Mouse (Mus musculus) forebrain, postnatal 0 days (tissue): ENCODE data around the gene Mettl7a1. TPM values are rescaled to one million over a fixed set of nuclear protein-coding genes. Genes with fewer than 3 reads are reported as not detected.
A peak's percentile ranks its signal among the peaks of the same experiment; 100 is the strongest.
"Not testable (repeated sequence)": the region's sequence is repeated elsewhere in the genome, so short reads cannot be mapped to it uniquely, and the experiment has no call there.

Source experiments
- ATAC-seq: fragments of 200-750 bp; cut with Nextera tagmentation; 2 replicates; pipeline ENCODE4 v1.8.0; 2017; ENCODE audit warnings: mild to moderate bottlenecking, moderate library complexity
- DNase-seq: peaks from one replicate; pipeline ENCODE4 v3.0.0-alpha.2; 2015
- H3K27ac ChIP-seq: fragments of 300-500 bp; sonication (generic); 2 replicates; pipeline ENCODE4 v1.5.1; 2014; ENCODE audit warnings: low read depth, mild to moderate bottlenecking, antibody characterized with exemption, low read length, moderate library complexity, mixed read lengths
- H3K27me3 ChIP-seq: fragments of 300-500 bp; sonication (generic); 2 replicates; pipeline ENCODE4 v1.6.1; 2014; ENCODE audit warnings: mild to moderate bottlenecking, low read length, mixed read lengths; ENCODE audit not compliant: insufficient read depth
- H3K36me3 ChIP-seq: fragments of 300-500 bp; sonication (generic); 2 replicates; pipeline ENCODE4 v1.6.1; 2014; ENCODE audit warnings: mild to moderate bottlenecking, moderate library complexity; ENCODE audit not compliant: insufficient read depth
- H3K4me1 ChIP-seq: fragments of 300-500 bp; sonication (generic); 2 replicates; pipeline ENCODE4 v1.6.1; 2014; ENCODE audit warnings: antibody characterized with exemption; ENCODE audit not compliant: insufficient read depth
- H3K4me2 ChIP-seq: fragments of 300-500 bp; sonication (generic); 2 replicates; pipeline ENCODE4 v1.6.1; 2014; ENCODE audit warnings: low read depth, mild to moderate bottlenecking, moderate library complexity
- H3K4me3 ChIP-seq: fragments of 300-500 bp; sonication (generic); 2 replicates; pipeline ENCODE4 v1.5.1; 2014; ENCODE audit warnings: low read depth, low read length, mixed read lengths
- H3K9ac ChIP-seq: fragments of 300-500 bp; sonication (generic); 2 replicates; pipeline ENCODE4 v1.6.1; 2014; ENCODE audit warnings: mild to moderate bottlenecking
- H3K9me3 ChIP-seq: fragments of 300-500 bp; sonication (generic); 2 replicates; pipeline ENCODE4 v1.6.1; 2016; ENCODE audit warnings: low read length
- CTCF ChIP-seq: sonication (generic); IDR thresholded peaks from 2 replicates; pipeline ENCODE4 v1.5.1; 2016; ENCODE audit warnings: antibody characterized with exemption, control low read depth, low read depth
- WGBS: fragments of 180-500 bp; shearing (Covaris S2); extraction: QIAGEN DNeasy Blood & Tissue Kit; methylation state at CpG from one replicate; pipeline ENCODE4 v1.1.7; 2014; 5-methylcytosine and 5-hydroxymethylcytosine counted together
- polyA plus RNA-seq: library from polyadenylated mRNA; unstranded; fragments of >200 nt; fragmentation: Nextera tagmentation; extraction: Ambion mirVana; gene quantifications from 2 replicates; pipeline ENCODE4 v1.2.1, GENCODE M21; 2015
- total RNA-seq: library from RNA; depleted of rRNA; stranded (reverse); fragments of >200 nt; gene quantifications from 2 replicates; pipeline ENCODE4 v1.2.3, GENCODE M21; 2014

The Mettl7a1 gene
- total and polyA plus RNA-seq, 2 experiments from 2014 or later, result 2.3 to 13.5 TPM

DNA sequence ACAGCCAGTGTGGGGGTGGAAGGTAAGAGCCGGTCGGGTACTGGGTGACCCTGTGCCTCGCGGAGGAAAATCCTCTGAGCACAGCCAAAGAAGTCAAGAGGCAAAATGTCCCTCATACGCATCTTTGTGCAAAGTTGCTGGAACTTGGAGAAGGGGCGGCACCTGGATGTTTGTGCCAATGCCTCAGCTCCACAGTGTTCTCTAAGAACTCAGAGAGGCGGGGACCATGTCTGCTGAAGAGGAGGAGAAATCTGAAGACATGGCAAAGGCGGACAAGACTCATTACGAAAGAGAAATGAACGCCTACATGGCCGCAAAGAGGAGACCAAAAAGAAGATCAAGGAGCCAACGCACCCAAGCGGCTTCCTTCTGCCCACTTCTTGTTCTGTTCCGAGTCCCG is 2.4 kb upstream of the Mettl7a1 start:
- ATAC-seq (no peak), DNase-seq (no peak)
- no peak overlapping the region for H3K4me3 ChIP-seq
- H3K4me1 ChIP-seq, result no peaks in the 10 kb centered on the region
- H3K9ac ChIP-seq, result no peak overlapping the region
- no peak for TF ChIP-seq CTCF
- 72% methylated on average over 15 of the region's 15 CpGs for WGBS
- H3K4me2 ChIP-seq, result no peak overlapping the region
- H3K9me3 ChIP-seq, result no peaks in the 10 kb centered on the region
- no peaks in the 10 kb centered on the region for H3K27me3 ChIP-seq
- no peaks in the 10 kb centered on the region for H3K36me3 ChIP-seq
- H3K27ac ChIP-seq, result no peak overlapping the region

DNA sequence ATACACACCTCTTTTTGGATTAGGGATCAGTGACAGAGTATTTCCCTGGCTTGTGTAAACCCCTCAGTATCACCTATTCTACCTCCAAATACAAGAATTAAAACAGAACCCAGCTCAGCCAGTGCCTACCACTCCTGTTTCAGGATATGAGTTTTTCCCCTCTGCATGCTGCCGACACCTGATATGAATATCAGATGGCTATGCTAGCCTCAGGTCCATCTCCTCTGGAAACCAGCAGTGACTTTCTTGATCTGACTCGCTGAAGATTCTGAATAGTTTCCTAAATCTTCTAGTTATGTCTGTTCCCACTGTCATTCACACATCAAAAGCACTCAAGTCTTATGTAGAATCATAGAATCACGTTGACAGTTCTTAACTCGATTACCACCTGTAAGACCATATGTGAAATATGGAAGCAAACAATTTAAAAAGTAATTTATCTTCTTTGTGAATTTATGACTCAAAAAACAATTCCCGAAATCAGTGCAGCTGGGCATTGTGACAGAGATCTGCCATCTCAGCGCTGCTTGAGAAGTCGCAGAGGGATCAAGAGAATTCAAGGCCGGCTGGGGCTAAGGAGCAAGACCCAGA is 417 bp upstream of the Mettl7a1 start:
- Histone ChIP-seq H3K4me1 (no peaks in the 10 kb centered on the region), H3K9ac (peak overlapping the region; percentile 72; the same call in 1 of the 2 replicates), H3K4me3 (peak overlapping the region; percentile 52), H3K9me3 (no peaks in the 10 kb centered on the region), H3K36me3 (no peaks in the 10 kb centered on the region), H3K27me3 (no peaks in the 10 kb centered on the region), H3K4me2 (peak overlapping the region; percentile 87), H3K27ac (no peak overlapping the region)
- ATAC-seq (no peak), DNase-seq (no peak)
- 39% methylated on average over 8 of the region's 8 CpGs for WGBS
- TF ChIP-seq CTCF, result no peak

GRCm38 (mm10) chr15:100306201-100306600 is 2.3 kb downstream of the Mettl7a1 start:
- Histone ChIP-seq H3K9me3 (no peaks in the 10 kb centered on the region), H3K4me3 (no peak overlapping the region), H3K4me1 (no peaks in the 10 kb centered on the region), H3K9ac (no peak overlapping the region), H3K27me3 (no peaks in the 10 kb centered on the region), H3K4me2 (no peak overlapping the region), H3K36me3 (no peaks in the 10 kb centered on the region), H3K27ac (no peak overlapping the region)
- DNase-seq (no peak), ATAC-seq (no peak)
- TF ChIP-seq CTCF, result no peak
- 83% methylated on average over 2 of the region's 2 CpGs for WGBS

DNA sequence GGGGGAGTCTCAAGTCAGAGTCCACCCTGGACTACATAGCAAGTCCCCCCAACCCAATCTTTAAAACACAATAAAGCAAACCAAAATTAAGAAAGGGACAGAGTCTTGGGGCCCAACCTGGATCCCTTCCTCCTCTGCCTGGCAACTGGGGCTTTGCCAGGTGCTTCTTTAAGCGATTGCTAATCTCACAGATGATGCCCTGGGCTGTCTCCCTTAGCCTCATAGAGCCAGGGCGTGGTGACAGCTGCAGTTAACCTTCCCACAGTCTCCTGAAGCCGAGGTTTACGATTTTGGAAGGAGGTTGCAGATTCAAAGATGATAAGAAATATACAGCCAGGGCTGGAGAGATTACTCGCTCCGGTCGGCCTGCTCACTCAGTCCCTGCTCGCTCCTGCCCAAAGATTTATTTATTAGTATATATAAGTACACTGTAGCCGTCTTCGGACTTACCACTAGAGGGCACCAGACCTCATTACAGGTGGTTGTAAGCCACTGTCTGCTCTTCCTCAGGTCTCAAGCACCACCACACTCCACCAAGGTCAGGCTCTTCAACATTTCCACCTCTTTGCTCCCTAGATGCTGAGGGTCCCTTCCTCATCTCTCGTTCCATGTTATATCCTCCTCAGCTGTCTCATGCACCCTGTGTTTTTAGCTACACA is 3.6 kb downstream of the Mettl7a1 start:
- not testable (repeated sequence) for ATAC-seq, H3K9me3 ChIP-seq, H3K27ac ChIP-seq, H3K27me3 ChIP-seq, H3K9ac ChIP-seq, H3K4me2 ChIP-seq, H3K36me3 ChIP-seq, H3K4me1 ChIP-seq, H3K4me3 ChIP-seq
- WGBS, result 50% methylated on average over 11 of the region's 11 CpGs
- DNase-seq, result peak; percentile 26
- peak; percentile 58 for TF ChIP-seq CTCF

- no peak overlapping the region for H3K4me3 ChIP-seq
- ATAC-seq (no peak), DNase-seq (no peak)
- H3K9me3 ChIP-seq, result no peaks in the 10 kb centered on the region
- H3K9ac ChIP-seq, result no peak overlapping the region
- no peaks in the 10 kb centered on the region for H3K4me1 ChIP-seq
- H3K36me3 ChIP-seq, result no peaks in the 10 kb centered on the region
- no peaks in the 10 kb centered on the region for H3K27me3 ChIP-seq
- no peak overlapping the region for H3K4me2 ChIP-seq
- no peak for TF ChIP-seq CTCF
- WGBS, result 94% methylated on average over 2 of the region's 2 CpGs
- no peak overlapping the region for H3K27ac ChIP-seq
Observed at GRCm38 (mm10) chr15:100312346-100312745, 8.4 kb downstream of the Mettl7a1 start.

- no peak for DNase-seq
- Histone ChIP-seq H3K9me3 (no peaks in the 10 kb centered on the region), H3K9ac (no peak overlapping the region), H3K4me1 (no peaks in the 10 kb centered on the region), H3K27ac (no peak overlapping the region), H3K27me3 (no peaks in the 10 kb centered on the region), H3K36me3 (no peaks in the 10 kb centered on the region), H3K4me2 (no peak overlapping the region), H3K4me3 (no peak overlapping the region)
- ATAC-seq, result no peak
- WGBS, result 88% methylated on average over 5 of the region's 5 CpGs
- no peak for TF ChIP-seq CTCF
Observed at GRCm38 (mm10) chr15:100314448-100315145, 10.7 kb downstream of the Mettl7a1 start.

- H3K9ac ChIP-seq, DNase-seq, H3K4me2 ChIP-seq, ATAC-seq, H3K9me3 ChIP-seq, H3K4me1 ChIP-seq, H3K27me3 ChIP-seq, H3K27ac ChIP-seq, H3K4me3 ChIP-seq, H3K36me3 ChIP-seq: not testable (repeated sequence)
- 40% methylated on average over 4 of the region's 4 CpGs for WGBS
Observed at GRCm38 (mm10) chr15:100318014-100318671, 14.2 kb downstream of the Mettl7a1 start.
